Mouse (Mus musculus): Measurements from ENCODE around the gene Rpl36al.

Rpl36al gene

DNA sequence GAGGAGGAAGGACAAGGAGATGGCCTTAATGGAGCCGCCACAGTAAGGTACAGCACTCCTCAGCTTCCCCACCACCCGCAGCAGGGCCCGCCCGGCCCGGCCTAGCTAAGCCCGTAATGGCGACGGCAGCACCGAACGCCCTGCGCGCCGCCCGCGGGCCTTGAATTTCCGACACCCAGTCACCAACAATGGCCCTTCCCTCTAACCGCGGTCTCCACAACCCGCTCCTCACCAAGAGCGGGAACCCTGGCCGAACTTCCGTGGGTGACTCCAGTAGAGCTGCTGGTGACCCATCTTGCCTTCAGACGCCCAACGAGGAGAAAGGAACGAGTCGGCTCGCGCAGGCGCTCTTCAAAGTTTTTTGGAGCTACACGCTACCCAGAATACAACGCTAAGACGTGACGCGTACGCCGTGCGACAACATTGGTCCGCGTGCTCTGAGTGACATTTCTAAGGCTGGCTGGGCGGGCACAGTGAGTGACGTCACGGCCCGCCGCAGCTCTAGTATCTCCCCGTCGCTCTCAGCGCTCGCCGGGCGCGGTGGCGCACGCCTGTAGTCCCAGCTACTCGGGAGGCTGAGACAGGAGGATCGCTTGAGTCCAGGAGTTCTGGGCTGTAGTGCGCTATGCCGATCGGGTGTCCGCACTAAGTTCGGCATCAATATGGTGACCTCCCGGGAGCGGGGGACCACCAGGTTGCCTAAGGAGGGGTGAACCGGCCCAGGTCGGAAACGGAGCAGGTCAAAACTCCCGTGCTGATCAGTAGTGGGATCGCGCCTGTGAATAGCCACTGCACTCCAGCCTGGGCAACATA is 24.9 kb downstream of the Rpl36al start, which contains the start of gene Rps29:
TSS of gene Rps29 (minus strand) at position 422 of the 813 bp plus-strand sequence.
- DNase-seq (ENCODE audit: low spot score in 2 of 2) = peak; percentile 89 to 96

DNA sequence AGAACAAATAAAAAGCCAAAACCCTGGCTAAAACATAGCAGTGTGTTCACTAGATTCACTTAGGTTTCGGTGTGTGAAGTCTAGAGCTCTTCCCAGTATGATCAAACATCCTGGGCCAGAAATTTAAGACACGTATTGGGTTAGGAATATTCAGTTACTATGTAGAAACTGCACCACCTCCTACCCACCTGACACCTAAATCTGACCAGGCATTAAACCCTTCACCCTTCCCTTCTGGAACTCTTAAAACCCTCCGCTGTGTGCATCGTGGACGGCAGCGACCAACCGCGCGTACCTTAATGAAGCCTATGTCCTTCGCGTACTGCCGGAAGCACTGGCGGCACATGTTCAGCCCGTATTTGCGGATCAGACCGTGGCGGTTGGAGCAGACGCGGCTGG is 25.5 kb downstream of the Rpl36al start:
- no peak for DNase-seq (ENCODE audit: low spot score in 2 of 2)

DNA sequence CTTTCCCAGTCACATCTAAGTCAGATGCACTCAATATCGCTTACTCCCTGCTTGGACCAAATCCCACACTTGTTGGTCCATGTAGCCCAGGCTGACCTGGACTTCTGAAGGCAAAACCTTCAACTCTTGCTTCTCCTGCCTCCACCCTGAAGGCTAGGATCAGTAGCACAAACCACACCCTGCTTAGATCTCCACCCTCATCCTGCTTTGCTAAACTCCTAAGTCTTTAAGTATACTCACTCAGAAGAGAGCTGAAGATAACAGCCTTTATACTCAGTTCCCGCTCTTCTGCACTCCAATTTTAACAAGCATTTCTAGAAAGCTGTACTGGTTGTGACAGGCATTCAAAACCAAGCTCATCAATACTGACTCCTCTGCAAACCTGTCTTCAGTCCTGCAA is 26.8 kb downstream of the Rpl36al start:
- no peak for DNase-seq (ENCODE audit: low spot score in 2 of 2)

DNA sequence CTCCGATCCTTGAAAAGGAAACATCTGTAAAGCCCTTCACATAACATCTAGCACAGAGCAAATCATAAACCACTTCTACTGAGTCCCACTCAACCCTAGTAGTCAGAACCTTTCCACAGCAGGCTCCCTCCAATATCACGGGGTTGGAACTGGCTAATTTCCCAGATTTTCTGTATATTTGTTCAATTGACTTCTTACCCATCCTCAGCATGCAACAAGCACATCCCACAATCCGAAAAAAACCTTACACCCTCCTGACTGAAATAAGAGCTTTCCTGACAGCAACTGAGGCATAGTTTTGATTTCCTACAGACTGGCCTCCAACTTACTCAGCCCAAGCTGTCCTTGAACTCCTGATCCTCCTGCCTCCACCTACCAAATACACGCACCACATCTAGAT is 27.4 kb downstream of the Rpl36al start:
- no peak for DNase-seq (ENCODE audit: low spot score in 2 of 2)

DNA sequence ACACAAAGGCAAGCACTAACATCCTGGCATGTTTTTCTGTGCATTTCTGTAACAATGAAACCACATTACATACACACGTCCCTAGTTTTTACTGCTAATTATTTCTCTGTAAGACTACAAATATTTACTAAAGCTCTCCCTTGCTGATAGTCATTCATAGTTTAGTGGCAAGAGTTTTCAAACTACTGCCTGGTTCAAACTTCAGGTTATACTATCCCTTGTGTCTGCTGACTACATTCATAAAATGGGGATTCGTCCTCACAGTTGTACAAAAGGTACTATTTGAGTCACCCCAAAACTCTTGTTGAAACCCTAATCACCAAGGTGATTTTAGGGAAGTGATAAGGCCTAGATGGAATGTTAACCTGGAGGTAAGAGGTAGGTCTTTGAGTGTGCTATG is 28.0 kb downstream of the Rpl36al start:
- DNase-seq (ENCODE audit: low spot score in 2 of 2) = no peak

DNA sequence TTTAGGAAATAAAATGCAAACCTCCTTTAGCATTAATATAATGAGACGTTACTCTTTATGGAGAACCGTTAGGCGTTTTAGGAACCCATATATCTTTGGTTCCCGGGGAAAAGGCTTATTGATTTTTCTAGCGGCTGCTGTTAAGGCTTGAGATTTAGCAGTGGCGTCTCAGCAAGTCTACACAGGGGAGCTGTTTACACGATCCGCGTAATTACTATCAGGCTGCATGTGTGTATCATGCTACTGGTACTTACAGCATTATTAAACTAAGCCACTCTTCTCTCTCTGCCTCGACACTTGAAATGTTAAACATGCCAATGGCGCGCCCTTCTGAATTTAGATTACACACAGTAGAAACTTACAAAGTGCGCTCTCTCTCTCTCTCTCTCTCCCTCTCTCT is 33.8 kb downstream of the Rpl36al start:
- DNase-seq (ENCODE audit: low spot score in 2 of 2) = no peak

DNA sequence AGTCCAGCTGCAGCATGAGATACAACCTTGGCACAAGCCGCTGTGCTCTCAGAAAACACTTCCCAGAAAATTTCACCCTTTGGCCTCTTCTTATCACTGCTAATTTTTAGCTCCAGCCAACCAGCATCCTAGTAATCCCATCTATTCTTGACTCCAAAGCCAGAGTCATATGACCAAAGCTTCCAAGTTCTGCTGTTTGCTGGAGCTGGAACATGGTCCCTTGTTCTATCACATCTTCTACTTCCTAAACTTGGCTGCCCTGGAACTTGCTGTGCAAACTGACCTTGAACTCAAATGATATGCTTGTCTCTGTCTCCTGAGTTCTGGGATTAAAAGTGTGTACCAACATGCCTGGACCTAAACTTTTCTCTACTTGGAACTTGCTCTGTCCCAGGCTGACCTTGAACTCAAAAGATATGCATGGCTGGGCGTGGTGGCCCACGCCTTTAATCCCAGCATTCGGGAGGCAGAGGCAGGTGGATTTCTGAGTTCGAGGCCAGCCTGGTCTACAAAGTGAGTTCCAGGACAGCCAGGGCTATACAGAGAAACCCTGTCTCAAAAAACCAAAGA is 36.6 kb downstream of the Rpl36al start:
- DNase-seq (ENCODE audit: low spot score in 2 of 2) = no peak

DNA sequence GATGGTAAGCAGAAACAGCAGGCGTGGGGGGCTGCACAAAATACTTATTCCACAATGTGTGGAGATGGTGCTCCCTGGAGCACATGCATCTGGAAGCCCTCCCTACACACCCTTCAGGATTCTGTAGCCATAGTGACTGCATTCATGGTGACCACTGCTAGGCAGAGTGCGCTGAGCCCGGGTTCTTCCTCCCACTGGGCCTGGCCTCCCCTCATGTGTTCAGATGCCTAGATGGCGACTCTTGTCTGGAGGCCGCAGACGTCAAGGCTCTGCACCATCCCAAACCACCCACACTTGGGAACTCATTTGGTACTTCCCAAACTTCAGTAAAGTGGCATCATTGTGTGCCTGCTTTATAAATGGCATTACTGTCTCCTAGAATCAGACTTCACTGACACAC is 40.4 kb downstream of the Rpl36al start:
- no peak for DNase-seq (ENCODE audit: low spot score in 2 of 2)

DNA sequence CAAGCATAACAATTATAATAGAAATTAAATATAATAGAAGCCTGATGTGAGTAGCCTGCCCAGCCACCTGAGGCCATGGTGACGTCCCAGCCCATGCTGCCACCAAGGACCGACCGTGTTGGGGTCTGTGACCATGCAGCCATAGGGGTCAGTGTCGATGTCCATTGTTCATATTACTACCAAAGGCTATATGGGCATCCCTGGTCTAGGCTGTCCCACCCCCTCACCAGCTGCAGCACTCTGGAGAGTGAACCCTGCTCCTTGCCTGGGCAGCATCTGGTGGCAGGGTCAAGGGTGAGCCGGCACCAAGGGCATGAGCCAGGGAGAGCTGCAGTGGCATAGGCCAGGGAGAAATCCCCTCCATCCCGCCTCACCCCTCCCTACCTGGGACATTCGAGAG is 44.0 kb downstream of the Rpl36al start:
- no peak for DNase-seq (ENCODE audit: low spot score in 2 of 2)

DNA sequence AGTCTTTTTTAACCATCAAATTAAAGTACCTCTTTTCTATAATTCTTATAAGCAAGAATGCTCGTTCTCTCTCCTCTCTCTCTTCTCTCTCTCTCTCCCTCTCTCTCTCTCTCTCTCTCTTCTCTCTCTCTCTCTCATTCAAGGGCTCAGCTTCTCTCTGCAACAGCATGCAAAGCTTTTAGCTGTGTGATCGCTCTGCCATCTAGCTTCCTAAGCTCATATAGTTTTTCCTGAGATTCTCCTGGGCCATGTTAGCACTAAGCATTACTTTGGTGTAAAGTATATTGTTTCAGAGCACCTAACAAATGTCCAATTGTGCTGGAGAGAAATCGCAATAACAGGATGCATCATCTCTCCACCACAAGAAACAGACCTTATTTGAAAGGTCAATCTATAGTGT is 44.7 kb downstream of the Rpl36al start:
- DNase-seq (ENCODE audit: low spot score in 2 of 2) = no peak
